Mouse (Mus musculus) CH12.LX (cell line): ENCODE results near the gene Fcrl1. TPM values are rescaled to one million over a fixed set of nuclear protein-coding genes. Genes with fewer than 3 reads are reported as not detected.

Source experiments
- DNase-seq: peaks from one replicate; pipeline ENCODE4 v3.0.0-alpha.2; 2013; ENCODE audit errors: extremely low read depth
- H3K27ac ChIP-seq: 2 replicates; pipeline ENCODE4 v1.5.1; 2012; ENCODE audit warnings: low read depth, mild to moderate bottlenecking, control low read depth, moderate library complexity; ENCODE audit not compliant: insufficient read depth
- H3K27me3 ChIP-seq: replicated peaks from 2 replicates; pipeline ENCODE3; 2012; ENCODE audit warnings: inconsistent platforms
- H3K36me3 ChIP-seq, 2 experiments: replicated peaks in 1 of 2; 2 replicates each; pipeline versions ENCODE3 to v1.6.1; 2012; ENCODE audit warnings: inconsistent platforms in 1 of 2, low read length in 1 of 2, mild to moderate bottlenecking in 1 of 2, mixed read lengths in 1 of 2, moderate library complexity in 1 of 2; ENCODE audit not compliant: control insufficient read depth in 1 of 2, insufficient read depth in 1 of 2
- H3K4me1 ChIP-seq, 2 experiments: 2 replicates each; pipeline ENCODE4 v1.6.1; 2012; ENCODE audit warnings: inconsistent platforms in 1 of 2, moderate library complexity in 1 of 2; ENCODE audit not compliant: insufficient read depth in 2 of 2, control insufficient read depth in 1 of 2
- H3K4me2 ChIP-seq: 2 replicates; pipeline ENCODE4 v1.6.1; 2012; ENCODE audit warnings: low read depth, mild to moderate bottlenecking, control low read depth; ENCODE audit not compliant: poor library complexity, insufficient read depth, severe bottlenecking
- H3K4me3 ChIP-seq, 3 experiments: fragments of 150-350 bp in 1 of 3; sonication (generic) in 1 of 3; replicated peaks in 1 of 3; 2 replicates each; pipeline versions ENCODE3 to v1.5.1; 2011 to 2012; ENCODE audit warnings: low read depth in 2 of 3, low read length in 2 of 3, mild to moderate bottlenecking in 2 of 3, moderate library complexity in 2 of 3, control low read depth in 1 of 3, improper control_type of control experiment in 1 of 3, inconsistent platforms in 1 of 3, mixed read lengths in 1 of 3; ENCODE audit not compliant: poor library complexity in 1 of 3
- H3K79me2 ChIP-seq: replicated peaks from 2 replicates; pipeline ENCODE4 v1.6.1; 2012; ENCODE audit warnings: mild to moderate bottlenecking, moderate library complexity; ENCODE audit not compliant: control insufficient read depth, poor library complexity, insufficient read depth, severe bottlenecking; ENCODE audit errors: extremely low read depth
- H3K9ac ChIP-seq: 2 replicates; pipeline ENCODE4 v1.6.1; 2012; ENCODE audit warnings: low read depth, mild to moderate bottlenecking, control low read depth, moderate library complexity; ENCODE audit not compliant: insufficient read depth
- H3K9me3 ChIP-seq: replicated peaks from 2 replicates; pipeline ENCODE3; 2012; ENCODE audit warnings: low read length, inconsistent platforms, mixed read lengths
- BHLHE40 ChIP-seq: IDR thresholded peaks from 2 replicates; pipeline ENCODE4 v1.6.1; 2011; ENCODE audit warnings: mild to moderate bottlenecking, low read depth, low read length, improper control_type of control experiment
- CHD1 ChIP-seq: IDR thresholded peaks from 2 replicates; pipeline ENCODE4 v1.6.1; 2012; ENCODE audit warnings: low read depth, low read length, improper control_type of control experiment, inconsistent platforms
- CHD2 ChIP-seq: IDR thresholded peaks from 2 replicates; pipeline ENCODE4 v1.6.1; 2011; ENCODE audit warnings: low read length, improper control_type of control experiment
- CTCF ChIP-seq, 2 experiments: IDR thresholded peaks in 1 of 2; conservative IDR thresholded peaks in 1 of 2; 2 replicates each; pipeline ENCODE4 v1.5.1; 2011 to 2012; ENCODE audit warnings: low read depth in 2 of 2, low read length in 2 of 2, improper control_type of control experiment in 1 of 2, inconsistent platforms in 1 of 2, mild to moderate bottlenecking in 1 of 2, moderate library complexity in 1 of 2
- E2F4 ChIP-seq: IDR thresholded peaks from 2 replicates; pipeline ENCODE4 v1.6.1; 2011; ENCODE audit warnings: low read depth, low read length, improper control_type of control experiment; ENCODE audit not compliant: insufficient replicate concordance
- ELF1 ChIP-seq: IDR thresholded peaks from 2 replicates; pipeline ENCODE4 v1.6.1; 2014; ENCODE audit warnings: low read depth, mild to moderate bottlenecking, inconsistent platforms, low read length, improper control_type of control experiment
- EP300 ChIP-seq: IDR thresholded peaks from 2 replicates; pipeline ENCODE4 v1.6.1; 2011; ENCODE audit warnings: low read length, improper control_type of control experiment
- ETS1 ChIP-seq: conservative IDR thresholded peaks from 2 replicates; pipeline ENCODE4 v1.6.1; 2012; ENCODE audit warnings: low read depth, mild to moderate bottlenecking, inconsistent platforms, low read length, improper control_type of control experiment, moderate library complexity
- GABPA ChIP-seq: IDR thresholded peaks from 2 replicates; pipeline ENCODE4 v1.6.1; 2012; ENCODE audit warnings: low read depth, low read length, improper control_type of control experiment, inconsistent platforms; ENCODE audit not compliant: insufficient replicate concordance
- HCFC1 ChIP-seq: IDR thresholded peaks from 2 replicates; pipeline ENCODE4 v1.6.1; 2012; ENCODE audit warnings: low read depth, mild to moderate bottlenecking, inconsistent platforms, low read length, improper control_type of control experiment
- IRF4 ChIP-seq: IDR thresholded peaks from 2 replicates; pipeline ENCODE4 v1.6.1; 2014; ENCODE audit warnings: low read depth, mild to moderate bottlenecking, inconsistent platforms, low read length, improper control_type of control experiment
- JUN ChIP-seq: IDR thresholded peaks from 2 replicates; pipeline ENCODE4 v1.6.1; 2011; ENCODE audit warnings: low read depth, mild to moderate bottlenecking, low read length, improper control_type of control experiment, moderate library complexity; ENCODE audit not compliant: insufficient read depth
- JUND ChIP-seq: conservative IDR thresholded peaks from 2 replicates; pipeline ENCODE4 v1.6.1; 2011; ENCODE audit warnings: low read depth, low read length, improper control_type of control experiment
- KAT2A ChIP-seq: IDR thresholded peaks from 2 replicates; pipeline ENCODE4 v1.6.1; 2012; ENCODE audit warnings: low read length, improper control_type of control experiment, inconsistent platforms; ENCODE audit not compliant: insufficient replicate concordance
- MAFK ChIP-seq: IDR thresholded peaks from 2 replicates; pipeline ENCODE4 v1.6.1; 2011; ENCODE audit warnings: low read length, improper control_type of control experiment; ENCODE audit not compliant: insufficient replicate concordance
- MAX ChIP-seq: IDR thresholded peaks from 2 replicates; pipeline ENCODE4 v1.6.1; 2011; ENCODE audit warnings: low read length, improper control_type of control experiment
- MAZ ChIP-seq: IDR thresholded peaks from 2 replicates; pipeline ENCODE4 v1.6.1; 2012; ENCODE audit warnings: low read depth, mild to moderate bottlenecking, inconsistent platforms, low read length, improper control_type of control experiment, moderate library complexity
- MEF2A ChIP-seq: IDR thresholded peaks from 2 replicates; pipeline ENCODE4 v1.6.1; 2014; ENCODE audit warnings: low read depth, mild to moderate bottlenecking, inconsistent platforms, low read length, improper control_type of control experiment, borderline replicate concordance
- MXI1 ChIP-seq: IDR thresholded peaks from 2 replicates; pipeline ENCODE4 v1.6.1; 2011; ENCODE audit warnings: mild to moderate bottlenecking, low read depth, low read length, improper control_type of control experiment
- MYC ChIP-seq: IDR thresholded peaks from 2 replicates; pipeline ENCODE4 v1.6.1; 2011; ENCODE audit warnings: low read depth, mild to moderate bottlenecking, improper control_type of control experiment, low read length
- NELFE ChIP-seq: IDR thresholded peaks from 2 replicates; pipeline ENCODE4 v1.6.1; 2011; ENCODE audit warnings: low read depth, low read length, improper control_type of control experiment
- NRF1 ChIP-seq: IDR thresholded peaks from 2 replicates; pipeline ENCODE4 v1.6.1; 2014; ENCODE audit warnings: low read depth, mild to moderate bottlenecking, inconsistent platforms, low read length, improper control_type of control experiment, moderate library complexity
- PAX5 ChIP-seq: IDR thresholded peaks from 2 replicates; pipeline ENCODE4 v1.6.1; 2012; ENCODE audit warnings: low read length, inconsistent platforms, mixed read lengths
- POLR2A ChIP-seq: IDR thresholded peaks from 2 replicates; pipeline ENCODE4 v1.6.1; 2011; ENCODE audit warnings: low read depth, mild to moderate bottlenecking, improper control_type of control experiment, low read length
- POLR2AphosphoS2 ChIP-seq: IDR thresholded peaks from 2 replicates; pipeline ENCODE4 v1.6.1; 2011; ENCODE audit warnings: low read depth, low read length, improper control_type of control experiment
- RAD21 ChIP-seq: IDR thresholded peaks from 2 replicates; pipeline ENCODE4 v1.6.1; 2011; ENCODE audit warnings: low read depth, mild to moderate bottlenecking, low read length, improper control_type of control experiment, moderate library complexity
- RCOR1 ChIP-seq: conservative IDR thresholded peaks from 2 replicates; pipeline ENCODE4 v1.6.1; 2012; ENCODE audit warnings: low read depth, mild to moderate bottlenecking, inconsistent platforms, low read length, improper control_type of control experiment
- SIN3A ChIP-seq: IDR thresholded peaks from 2 replicates; pipeline ENCODE4 v1.6.1; 2012; ENCODE audit warnings: low read length, improper control_type of control experiment, inconsistent platforms
- SMC3 ChIP-seq: IDR thresholded peaks from 2 replicates; pipeline ENCODE4 v1.6.1; 2011; ENCODE audit warnings: low read depth, low read length, improper control_type of control experiment
- TBP ChIP-seq: conservative IDR thresholded peaks from 2 replicates; pipeline ENCODE4 v1.6.1; 2011; ENCODE audit warnings: low read depth, low read length, improper control_type of control experiment
- TCF12 ChIP-seq: IDR thresholded peaks from 2 replicates; pipeline ENCODE4 v1.6.1; 2014; ENCODE audit warnings: low read depth, mild to moderate bottlenecking, inconsistent platforms, low read length, improper control_type of control experiment
- UBTF ChIP-seq: IDR thresholded peaks from 2 replicates; pipeline ENCODE4 v1.6.1; 2012; ENCODE audit warnings: low read depth, mild to moderate bottlenecking, inconsistent platforms, low read length, improper control_type of control experiment, moderate library complexity
- USF1 ChIP-seq: IDR thresholded peaks from 2 replicates; pipeline ENCODE4 v1.6.1; 2014; ENCODE audit warnings: low read depth, mild to moderate bottlenecking, inconsistent platforms, low read length, improper control_type of control experiment
- USF2 ChIP-seq: conservative IDR thresholded peaks from 2 replicates; pipeline ENCODE4 v1.6.1; 2011; ENCODE audit warnings: low read depth, low read length, improper control_type of control experiment
- ZC3H11A ChIP-seq: IDR thresholded peaks from 2 replicates; pipeline ENCODE4 v1.6.1; 2012; ENCODE audit warnings: low read depth, mild to moderate bottlenecking, inconsistent platforms, low read length, improper control_type of control experiment
- ZKSCAN1 ChIP-seq: IDR thresholded peaks from 2 replicates; pipeline ENCODE4 v1.6.1; 2012; ENCODE audit warnings: low read depth, inconsistent platforms, low read length, improper control_type of control experiment, borderline replicate concordance
- ZMIZ1 ChIP-seq: IDR thresholded peaks from 2 replicates; pipeline ENCODE4 v1.6.1; 2012; ENCODE audit warnings: low read depth, mild to moderate bottlenecking, inconsistent platforms, low read length, improper control_type of control experiment
- ZNF384 ChIP-seq: IDR thresholded peaks from 2 replicates; pipeline ENCODE4 v1.6.1; 2012; ENCODE audit warnings: low read depth, low read length, improper control_type of control experiment, inconsistent platforms
- dilution Hi-C: fragments of 300-500 bp; cut with MboI; formaldehyde crosslinking; loops from 2 replicates; pipeline ENCODE4 v1.14.3; 2020; ENCODE audit warnings: low sequenced_read_pairs; ENCODE audit not compliant: extremely low pct_unique_long_range_greater_than_20kb, extremely low pct_ligation_motif_present
- in situ Hi-C: fragments of 300-500 bp; cut with MboI; formaldehyde crosslinking; loops from 3 replicates; pipeline ENCODE4 v1.14.3; 2019; ENCODE audit warnings: low sequenced_read_pairs, low pct_ligation_motif_present, low pct_unique_long_range_greater_than_20kb, mixed read lengths
- polyA plus RNA-seq: library from polyadenylated mRNA; unstranded; fragments of >175 nt; gene quantifications from 2 replicates; pipeline ENCODE4 v1.2.1, GENCODE M21; 2012; ENCODE audit warnings: low read depth; ENCODE audit not compliant: insufficient read length
- total RNA-seq, 2 experiments: library from RNA; depleted of rRNA; stranded (reverse); fragments of 300-350 nt in 1 of 2; fragments of >200 nt in 1 of 2; gene quantifications; 2 replicates each; pipeline ENCODE4 v1.2.3; 2012 to 2014

Fcrl1 gene
- total and polyA plus RNA-seq, 3 experiments = 20.6 to 50.1 (median 45.2) TPM

DNA sequence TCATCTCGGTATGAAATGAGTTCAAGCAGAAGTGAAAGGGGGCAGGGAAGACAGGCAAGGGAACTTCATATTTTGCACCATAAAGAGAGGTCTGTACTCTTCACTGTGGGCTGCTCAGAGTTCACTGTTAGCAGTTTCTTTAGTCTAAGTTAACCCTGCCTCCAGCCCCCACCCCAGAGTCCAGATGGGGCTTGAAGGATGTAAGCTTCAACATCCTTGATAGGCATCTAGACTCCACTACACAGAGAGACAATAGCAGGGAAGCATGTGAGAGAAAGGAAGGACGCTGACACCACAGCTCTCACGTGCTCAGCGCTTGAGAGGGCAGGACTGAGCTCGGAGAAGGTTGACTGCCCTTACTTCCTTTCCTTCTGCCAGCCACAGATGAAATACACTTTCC, 25.1 kb downstream of the Fcrl1 start:
- in situ Hi-C loops = no loop called here
- peak overlapping the region; percentile 82 for H3K4me2 ChIP-seq

DNA sequence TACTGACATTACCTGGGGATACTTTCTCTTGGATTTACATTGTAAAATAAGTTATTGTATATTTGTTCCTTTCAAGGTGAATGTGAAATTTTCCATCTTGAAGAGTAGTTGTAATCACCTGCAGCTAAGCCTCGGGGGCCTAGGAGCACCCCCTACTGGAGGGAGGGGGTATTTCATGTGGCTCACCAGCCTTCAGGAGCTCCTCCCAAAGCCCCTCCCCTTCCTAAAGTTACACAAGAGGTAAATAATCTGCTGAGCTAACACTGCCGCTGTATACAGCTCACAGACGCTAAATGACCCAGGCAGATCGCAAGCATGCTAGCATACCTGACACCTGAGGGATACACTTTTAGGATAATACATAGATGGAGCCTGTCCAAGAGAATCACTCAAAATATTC, 32.0 kb downstream of the Fcrl1 start:
- no peak overlapping the region for H3K4me3 ChIP-seq
- dilution Hi-C loops = no loop called here
- DNase-seq = peak; percentile 90

More for the DNA sequence above, 25.1 kb downstream of the Fcrl1 start:
- Histone ChIP-seq H3K9ac (no peak overlapping the region), H3K9me3 (no peaks in the 10 kb centered on the region), H3K4me3 (no peak overlapping the region), H3K4me1 (peaks cover 18 to 57% of the 10 kb centered on the region in 2 experiments), H3K36me3 (peaks cover 0 to 3% of the 10 kb centered on the region in 2 experiments), H3K27me3 (no peaks in the 10 kb centered on the region), H3K79me2 (no peaks in the 10 kb centered on the region)
- dilution Hi-C loops = no loop called here
- peak; percentile 77 for DNase-seq
- TF ChIP-seq ZMIZ1 (no peak), MXI1 (no peak), TCF12 (no peak), ELF1 (no peak), MYC (0 out of 2 replicates have a peak, but pooled peaks have one; percentile 24), HCFC1 (no peak), JUN (no peak), RAD21 (no peak), SMC3 (no peak), EP300 (peak; percentile 28; the same call in 1 of the 2 replicates), POLR2A (peak; percentile 28; the same call in 1 of the 2 replicates), NELFE (no peak), USF2 (no peak), RCOR1 (no peak), ZC3H11A (no peak), IRF4 (no peak), BHLHE40 (peak; percentile 97), ETS1 (no peak; the same call in 1 of the 2 replicates), CHD2 (peak; percentile 28; the same call in 1 of the 2 replicates), POLR2AphosphoS2 (no peak), GABPA (no peak), CHD1 (no peak), JUND (no peak), NRF1 (no peak), TBP (peak; percentile 97), E2F4 (no peak), UBTF (peak; percentile 95), MAX (peak; percentile 38; the same call in 1 of the 2 replicates), SIN3A (no peak), CTCF (conservative IDR thresholded peaks at IDR 0.05 in 1 of 2, IDR thresholded peaks at IDR 0.05 in 1 of 2; ENCODE audit: low read depth in 2 of 2, low read length in 2 of 2) (no peak), MAZ (no peak), MAFK (no peak), USF1 (no peak), PAX5 (no peak), ZKSCAN1 (no peak), MEF2A (no peak), KAT2A (no peak), ZNF384 (no peak)
- TF ChIP-seq, all 38 proteins: peak for 8
- peak overlapping the region; percentile 68; the same call in 1 of the 2 replicates for H3K27ac ChIP-seq

More for the DNA sequence above, 32.0 kb downstream of the Fcrl1 start:
- H3K79me2 ChIP-seq = no peaks in the 10 kb centered on the region
- TF ChIP-seq MAX (no peak), RAD21 (peak; percentile 89), TCF12 (0 out of 2 replicates have a peak, but pooled peaks have one; percentile 27), TBP (no peak), ZC3H11A (peak; percentile 73), SMC3 (peak; percentile 97), MEF2A (no peak), NRF1 (no peak), CTCF (conservative IDR thresholded peaks at IDR 0.05 in 1 of 2, IDR thresholded peaks at IDR 0.05 in 1 of 2; ENCODE audit: low read depth in 2 of 2, low read length in 2 of 2) (peak; percentile 93 to 94), HCFC1 (peak; percentile 31; the same call in 1 of the 2 replicates), MAZ (peak; percentile 84), USF1 (no peak), MAFK (no peak), BHLHE40 (0 out of 2 replicates have a peak, but pooled peaks have one; percentile 31), IRF4 (0 out of 2 replicates have a peak, but pooled peaks have one; percentile 32)
- no peaks in the 10 kb centered on the region for H3K27me3 ChIP-seq
- H3K27ac ChIP-seq = no peak overlapping the region
- no peak overlapping the region for H3K9ac ChIP-seq
- 0 out of 2 replicates have a peak overlapping the region, but pooled peaks have one; percentile 22 for H3K4me2 ChIP-seq
- in situ Hi-C loops = no loop called here
- H3K9me3 ChIP-seq = no peaks in the 10 kb centered on the region
- no peaks in the 10 kb centered on the region for H3K36me3 ChIP-seq
- peaks cover 7 to 44% of the 10 kb centered on the region in 2 experiments; a peak in 3 of 4 replicates for H3K4me1 ChIP-seq
